Mouse (Mus musculus): ENCODE results near the gene Rps27l. TPM values are rescaled to one million over a fixed set of nuclear protein-coding genes. Genes with fewer than 3 reads are reported as not detected.

Gene Rps27l
- polyA plus RNA-seq, 1 experiment, result 1,028 TPM

DNA sequence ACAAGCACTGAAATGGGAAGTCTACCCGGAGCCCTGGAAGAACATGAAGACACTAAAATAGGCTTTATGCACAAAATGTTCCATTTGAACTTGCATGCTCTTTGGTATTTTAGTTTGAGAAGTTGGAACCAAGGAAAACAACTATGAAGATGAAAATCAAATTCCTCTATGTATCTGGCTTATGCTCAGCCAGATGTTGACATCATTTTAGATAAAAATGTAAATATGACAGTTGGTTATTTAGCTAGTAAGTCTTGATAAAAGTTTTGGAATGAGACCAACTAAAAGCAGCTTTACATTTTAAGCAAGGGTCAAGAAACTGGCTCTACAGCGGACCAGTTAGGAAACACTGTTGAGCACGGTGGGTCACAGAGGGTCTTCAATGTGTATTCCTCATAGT lies 31.3 kb upstream of the Rps27l start:
- H3K36me3 ChIP-seq (ENCODE audit: control insufficient read depth, insufficient read depth), result no peaks in the 10 kb centered on the region
- H3ac ChIP-seq (ENCODE audit: control insufficient read depth, insufficient read length, low read depth), result no peak overlapping the region
- H3K27me3 ChIP-seq (ENCODE audit: control insufficient read depth, insufficient read depth, insufficient read length), result no peaks in the 10 kb centered on the region
- peaks cover 13% of the 10 kb centered on the region for H3K79me3 ChIP-seq (ENCODE audit: low read depth)
- H3K4me3 ChIP-seq (ENCODE audit: insufficient read depth, poor library complexity, severe bottlenecking), result no peak overlapping the region
- H3K79me2 ChIP-seq (ENCODE audit: control insufficient read depth, insufficient read depth), result peaks cover 81% of the 10 kb centered on the region
- TF ChIP-seq MAX (IDR thresholded peaks at IDR 0.05), result no peak

DNA sequence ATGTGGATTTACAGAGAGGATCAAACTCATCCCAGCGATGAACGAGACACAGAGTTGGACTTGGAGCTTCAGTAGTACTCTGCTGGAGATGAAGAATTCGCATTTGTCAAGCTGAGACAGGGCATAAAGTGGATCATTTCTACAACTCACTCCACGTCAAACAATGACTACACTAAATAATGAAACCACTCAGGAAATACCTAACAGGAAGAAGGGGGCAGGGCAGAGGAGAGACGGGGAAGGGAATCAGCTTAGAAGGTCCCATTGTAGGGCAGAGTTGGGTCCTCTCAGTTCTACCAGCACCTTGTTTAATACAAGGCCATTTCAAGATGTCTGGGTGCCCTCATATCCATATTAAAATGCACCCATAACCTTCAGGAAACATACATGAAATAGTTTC lies 30.5 kb upstream of the Rps27l start:
- Histone ChIP-seq H3K4me3 (ENCODE audit: insufficient read depth, poor library complexity, severe bottlenecking) (no peak overlapping the region), H3K27me3 (ENCODE audit: control insufficient read depth, insufficient read depth, insufficient read length) (no peaks in the 10 kb centered on the region), H3K36me3 (ENCODE audit: control insufficient read depth, insufficient read depth) (no peaks in the 10 kb centered on the region), H3K79me3 (ENCODE audit: low read depth) (peaks cover 11% of the 10 kb centered on the region), H3K79me2 (ENCODE audit: control insufficient read depth, insufficient read depth) (peaks cover 73% of the 10 kb centered on the region), H3ac (ENCODE audit: control insufficient read depth, insufficient read length, low read depth) (no peak overlapping the region)
- TF ChIP-seq CEBPB (IDR thresholded peaks at IDR 0.05; ENCODE audit: low read depth) (no peak), CTCF (IDR thresholded peaks at IDR 0.05; ENCODE audit: control insufficient read depth, insufficient read depth, insufficient read length) (no peak), FOSL1 (IDR thresholded peaks at IDR 0.05; ENCODE audit: insufficient read depth, low read length, poor library complexity, severe bottlenecking) (no peak), MYOD1 (IDR thresholded peaks at IDR 0.05; ENCODE audit: control insufficient read depth, insufficient read length, low read depth) (no peak), MYOG (IDR thresholded peaks at IDR 0.05; ENCODE audit: control insufficient read depth, extremely low read depth, insufficient read length) (no peak), MAX (IDR thresholded peaks at IDR 0.05) (no peak), USF1 (IDR thresholded peaks at IDR 0.05; ENCODE audit: low read depth) (no peak)

DNA sequence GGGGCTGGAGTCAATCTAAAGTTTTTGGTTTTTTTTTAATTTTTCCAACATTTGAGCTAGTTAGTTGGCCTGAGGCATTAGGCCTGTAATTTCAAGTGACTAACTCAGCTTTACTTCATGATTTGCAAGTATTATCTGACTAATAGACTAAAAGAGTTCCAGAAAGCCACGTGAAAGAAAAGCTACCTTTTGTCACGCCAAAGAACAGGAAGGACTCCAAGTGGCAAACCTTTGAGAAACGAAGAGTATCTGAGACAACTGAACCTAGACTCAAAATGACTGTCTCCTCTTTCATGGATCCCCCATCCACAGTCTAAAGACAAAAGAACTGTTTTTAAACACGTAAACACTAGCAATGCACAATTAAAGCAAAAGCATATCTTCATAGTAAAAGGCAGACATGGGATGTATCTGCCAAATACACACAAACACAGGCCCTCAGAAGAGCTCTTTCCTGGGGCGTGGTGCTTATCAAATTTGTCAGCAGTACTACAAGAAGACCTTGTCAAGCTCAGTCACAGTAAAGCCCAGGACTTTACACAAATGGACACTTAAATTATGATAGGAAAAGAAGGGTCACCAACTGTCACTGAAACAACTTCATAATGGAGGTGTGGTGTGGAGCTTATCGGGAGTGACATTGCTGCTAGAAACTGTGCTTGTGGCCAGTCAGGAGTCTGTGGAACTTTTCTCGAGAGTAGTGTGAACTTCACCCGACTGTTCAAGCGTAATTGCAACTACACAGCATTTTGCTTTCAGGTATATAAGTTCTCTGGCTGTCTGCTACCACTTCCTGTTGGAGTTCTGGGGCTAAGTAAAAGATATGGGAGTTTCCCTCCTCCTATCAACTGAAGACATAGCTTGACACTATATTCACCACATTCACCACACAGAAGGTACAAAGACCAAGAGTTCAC lies 29.8 kb upstream of the Rps27l start:
- TF ChIP-seq FOSL1 (IDR thresholded peaks at IDR 0.05; ENCODE audit: insufficient read depth, low read length, poor library complexity, severe bottlenecking) (no peak), CTCF (IDR thresholded peaks at IDR 0.05; ENCODE audit: control insufficient read depth, insufficient read depth, insufficient read length) (no peak), MAX (IDR thresholded peaks at IDR 0.05) (no peak), CEBPB (IDR thresholded peaks at IDR 0.05; ENCODE audit: low read depth) (no peak), USF1 (IDR thresholded peaks at IDR 0.05; ENCODE audit: low read depth) (no peak), MYOG (IDR thresholded peaks at IDR 0.05; ENCODE audit: control insufficient read depth, extremely low read depth, insufficient read length) (no peak), MYOD1 (IDR thresholded peaks at IDR 0.05; ENCODE audit: control insufficient read depth, insufficient read length, low read depth) (no peak)
- Histone ChIP-seq H3K36me3 (ENCODE audit: control insufficient read depth, insufficient read depth) (no peaks in the 10 kb centered on the region), H3K79me3 (ENCODE audit: low read depth) (peaks cover 11% of the 10 kb centered on the region), H3K79me2 (ENCODE audit: control insufficient read depth, insufficient read depth) (peaks cover 66% of the 10 kb centered on the region), H3ac (ENCODE audit: control insufficient read depth, insufficient read length, low read depth) (no peak overlapping the region), H3K4me3 (ENCODE audit: insufficient read depth, poor library complexity, severe bottlenecking) (no peak overlapping the region), H3K27me3 (ENCODE audit: control insufficient read depth, insufficient read depth, insufficient read length) (no peaks in the 10 kb centered on the region)

DNA sequence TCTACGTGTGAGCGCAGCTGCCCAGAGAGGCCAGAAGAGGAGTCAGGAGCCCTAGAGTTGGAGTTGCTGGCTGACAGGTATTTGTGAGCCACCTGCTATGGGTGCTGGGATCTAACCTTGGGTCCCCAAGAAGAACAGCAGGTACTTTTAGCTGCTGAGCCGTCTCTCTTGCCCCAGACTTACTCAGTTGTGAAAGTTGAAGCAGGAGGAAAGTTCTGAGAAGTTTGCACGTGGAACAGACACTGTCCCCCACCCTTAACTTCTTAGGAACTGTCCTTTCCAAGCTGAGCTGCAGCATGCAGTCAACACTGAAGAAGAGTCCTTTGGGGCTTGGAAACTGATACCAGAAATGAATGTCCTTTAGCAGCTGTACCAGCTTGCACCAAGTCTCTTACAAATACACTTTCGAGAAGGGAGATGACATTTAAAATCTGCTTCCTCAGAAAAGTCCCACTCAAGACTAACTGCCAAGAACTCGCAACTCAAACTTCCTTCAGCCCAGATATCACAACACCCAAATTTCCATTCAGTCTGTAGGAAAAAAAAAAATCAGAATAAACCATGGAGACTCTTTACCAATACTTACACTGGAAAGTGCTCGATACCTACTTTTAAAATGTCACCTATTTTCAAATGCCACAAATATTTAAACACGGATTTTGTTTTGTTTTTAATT lies 28.5 kb upstream of the Rps27l start:
- Histone ChIP-seq H3ac (ENCODE audit: control insufficient read depth, insufficient read length, low read depth) (no peak overlapping the region), H3K27me3 (ENCODE audit: control insufficient read depth, insufficient read depth, insufficient read length) (no peaks in the 10 kb centered on the region), H3K4me3 (ENCODE audit: insufficient read depth, poor library complexity, severe bottlenecking) (no peak overlapping the region), H3K79me2 (ENCODE audit: control insufficient read depth, insufficient read depth) (peaks cover 55% of the 10 kb centered on the region), H3K36me3 (ENCODE audit: control insufficient read depth, insufficient read depth) (no peaks in the 10 kb centered on the region), H3K79me3 (ENCODE audit: low read depth) (peaks cover 11% of the 10 kb centered on the region)
- TF ChIP-seq MYOG (IDR thresholded peaks at IDR 0.05; ENCODE audit: control insufficient read depth, extremely low read depth, insufficient read length), result no peak
- TF ChIP-seq MYOD1 (IDR thresholded peaks at IDR 0.05; ENCODE audit: control insufficient read depth, insufficient read length, low read depth), result no peak
- TF ChIP-seq CEBPB (IDR thresholded peaks at IDR 0.05; ENCODE audit: low read depth), result no peak
- no peak for TF ChIP-seq CTCF (IDR thresholded peaks at IDR 0.05; ENCODE audit: control insufficient read depth, insufficient read depth, insufficient read length)
- no peak for TF ChIP-seq USF1 (IDR thresholded peaks at IDR 0.05; ENCODE audit: low read depth)
- no peak for TF ChIP-seq FOSL1 (IDR thresholded peaks at IDR 0.05; ENCODE audit: insufficient read depth, low read length, poor library complexity, severe bottlenecking)
- no peak for TF ChIP-seq MAX (IDR thresholded peaks at IDR 0.05)

GRCm38 (mm10) chr9:66917892-66918255 lies 28.0 kb upstream of the Rps27l start:
- TF ChIP-seq CEBPB (IDR thresholded peaks at IDR 0.05; ENCODE audit: low read depth) (no peak), USF1 (IDR thresholded peaks at IDR 0.05; ENCODE audit: low read depth) (no peak), MYOG (IDR thresholded peaks at IDR 0.05; ENCODE audit: control insufficient read depth, extremely low read depth, insufficient read length) (no peak), CTCF (IDR thresholded peaks at IDR 0.05; ENCODE audit: control insufficient read depth, insufficient read depth, insufficient read length) (no peak), MYOD1 (IDR thresholded peaks at IDR 0.05; ENCODE audit: control insufficient read depth, insufficient read length, low read depth) (no peak), FOSL1 (IDR thresholded peaks at IDR 0.05; ENCODE audit: insufficient read depth, low read length, poor library complexity, severe bottlenecking) (no peak), MAX (IDR thresholded peaks at IDR 0.05) (no peak)
- peaks cover 11% of the 10 kb centered on the region for H3K79me3 ChIP-seq (ENCODE audit: low read depth)
- H3K36me3 ChIP-seq (ENCODE audit: control insufficient read depth, insufficient read depth), result no peaks in the 10 kb centered on the region
- H3K27me3 ChIP-seq (ENCODE audit: control insufficient read depth, insufficient read depth, insufficient read length), result no peaks in the 10 kb centered on the region
- no peak overlapping the region for H3ac ChIP-seq (ENCODE audit: control insufficient read depth, insufficient read length, low read depth)
- H3K79me2 ChIP-seq (ENCODE audit: control insufficient read depth, insufficient read depth), result peaks cover 52% of the 10 kb centered on the region
- H3K4me3 ChIP-seq (ENCODE audit: insufficient read depth, poor library complexity, severe bottlenecking), result no peak overlapping the region
